Mouse (Mus musculus): ENCODE measurements around the gene Nav3. TPM values are rescaled to one million over a fixed set of nuclear protein-coding genes. Genes with fewer than 3 reads are reported as not detected.

Nav3 gene
- total and polyA plus RNA-seq, 2 experiments from 2014 or later, result 1.4 to 7.7 TPM

DNA sequence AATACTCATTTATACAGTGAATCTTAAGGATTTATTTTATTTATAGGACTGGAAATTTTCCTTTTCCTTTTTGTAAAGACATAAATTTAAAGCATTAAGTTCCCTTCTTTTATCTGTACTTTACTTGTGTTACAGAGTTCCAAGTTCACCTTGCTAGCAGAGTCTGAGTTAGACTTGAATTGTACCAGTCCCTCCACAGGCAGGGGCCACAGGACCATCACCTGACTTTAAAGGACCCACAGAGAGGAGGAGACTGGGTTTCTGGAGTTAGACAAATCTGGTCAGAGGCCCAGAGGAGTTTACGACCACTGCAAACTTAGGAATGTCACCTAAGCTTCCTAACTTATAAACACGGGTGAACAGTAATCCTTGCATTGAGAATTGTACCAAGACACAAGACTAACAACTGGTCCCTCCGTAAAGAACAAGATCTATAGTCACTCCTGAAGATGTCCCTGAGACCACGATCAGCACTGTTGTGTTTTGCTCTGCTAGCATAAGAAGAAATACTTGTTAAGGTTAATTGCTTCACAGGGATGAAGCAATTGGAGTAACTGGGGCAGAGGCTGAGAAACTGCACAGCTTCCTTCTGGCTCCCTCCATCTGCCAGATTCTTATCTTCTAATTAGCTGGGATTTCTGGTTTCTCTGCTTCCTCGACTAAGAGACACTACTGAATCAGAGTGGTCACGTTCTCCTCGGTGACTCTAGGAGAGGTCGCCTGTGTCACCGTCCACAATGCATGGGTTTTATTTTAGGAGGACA is 550.2 kb downstream of the Nav3 start:
- TF ChIP-seq CTCF (IDR thresholded peaks at IDR 0.05; ENCODE audit: low read depth) (no peak), EP300 (IDR thresholded peaks at IDR 0.05; ENCODE audit: low read depth) (no peak)
- no peak for ATAC-seq (ENCODE audit: insufficient read depth, low read depth)
- no peak for DNase-seq (ENCODE audit: low spot score)
- no peak overlapping the region for H3K4me2 ChIP-seq (ENCODE audit: low read depth, low read length)
- H3K36me3 ChIP-seq (replicated peaks; ENCODE audit: control insufficient read depth, insufficient read depth, low read length), result no peaks in the 10 kb centered on the region
- H3K9me3 ChIP-seq (replicated peaks; ENCODE audit: control insufficient read depth, low read length), result 0 out of 2 replicates have a peak, but pooled peaks cover 4% of the 10 kb centered on the region
- no peaks in the 10 kb centered on the region for H3K27me3 ChIP-seq (ENCODE audit: control insufficient read depth, insufficient read depth, low read length)
- H3K9ac ChIP-seq (replicated peaks; ENCODE audit: low read depth, low read length), result no peak overlapping the region
- WGBS, result 34% methylated on average over 9 of the region's 9 CpGs
- H3K4me3 ChIP-seq (ENCODE audit: low read depth, low read length), result no peak overlapping the region
- no peak overlapping the region for H3K27ac ChIP-seq (ENCODE audit: low read depth)
- H3K4me1 ChIP-seq (ENCODE audit: control insufficient read depth, insufficient read depth), result no peaks in the 10 kb centered on the region; the same call in 1 of the 2 replicates

DNA sequence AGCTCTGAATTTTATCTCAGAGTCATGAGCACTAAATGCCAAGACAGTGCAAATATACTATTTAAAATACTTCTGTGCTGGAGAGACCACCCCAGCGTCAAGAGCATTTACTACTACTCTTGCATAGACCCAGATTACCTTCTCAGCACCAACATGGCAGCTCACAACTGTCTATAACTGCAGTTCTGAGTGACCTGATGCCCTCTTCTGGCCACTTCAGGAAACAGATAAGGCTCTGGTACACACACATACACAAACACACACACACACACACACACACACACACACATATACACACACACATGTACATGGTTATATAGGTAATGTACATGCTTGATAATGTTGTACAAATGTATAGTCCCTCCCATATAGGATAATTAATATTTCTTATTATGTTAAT is 551.2 kb downstream of the Nav3 start:
- WGBS, result 71% methylated on average over 1 of the region's 1 CpGs
- Histone ChIP-seq H3K4me2 (ENCODE audit: low read depth, low read length) (no peak overlapping the region), H3K9ac (replicated peaks; ENCODE audit: low read depth, low read length) (no peak overlapping the region), H3K27ac (ENCODE audit: low read depth) (no peak overlapping the region), H3K9me3 (replicated peaks; ENCODE audit: control insufficient read depth, low read length) (no peaks in the 10 kb centered on the region), H3K4me3 (ENCODE audit: low read depth, low read length) (no peak overlapping the region), H3K36me3 (replicated peaks; ENCODE audit: control insufficient read depth, insufficient read depth, low read length) (no peaks in the 10 kb centered on the region), H3K4me1 (ENCODE audit: control insufficient read depth, insufficient read depth) (no peaks in the 10 kb centered on the region; the same call in 1 of the 2 replicates), H3K27me3 (ENCODE audit: control insufficient read depth, insufficient read depth, low read length) (no peaks in the 10 kb centered on the region)
- ATAC-seq (ENCODE audit: insufficient read depth, low read depth), result no peak
- TF ChIP-seq EP300 (IDR thresholded peaks at IDR 0.05; ENCODE audit: low read depth) (no peak), CTCF (IDR thresholded peaks at IDR 0.05; ENCODE audit: low read depth) (no peak)
- DNase-seq (ENCODE audit: low spot score), result no peak

DNA sequence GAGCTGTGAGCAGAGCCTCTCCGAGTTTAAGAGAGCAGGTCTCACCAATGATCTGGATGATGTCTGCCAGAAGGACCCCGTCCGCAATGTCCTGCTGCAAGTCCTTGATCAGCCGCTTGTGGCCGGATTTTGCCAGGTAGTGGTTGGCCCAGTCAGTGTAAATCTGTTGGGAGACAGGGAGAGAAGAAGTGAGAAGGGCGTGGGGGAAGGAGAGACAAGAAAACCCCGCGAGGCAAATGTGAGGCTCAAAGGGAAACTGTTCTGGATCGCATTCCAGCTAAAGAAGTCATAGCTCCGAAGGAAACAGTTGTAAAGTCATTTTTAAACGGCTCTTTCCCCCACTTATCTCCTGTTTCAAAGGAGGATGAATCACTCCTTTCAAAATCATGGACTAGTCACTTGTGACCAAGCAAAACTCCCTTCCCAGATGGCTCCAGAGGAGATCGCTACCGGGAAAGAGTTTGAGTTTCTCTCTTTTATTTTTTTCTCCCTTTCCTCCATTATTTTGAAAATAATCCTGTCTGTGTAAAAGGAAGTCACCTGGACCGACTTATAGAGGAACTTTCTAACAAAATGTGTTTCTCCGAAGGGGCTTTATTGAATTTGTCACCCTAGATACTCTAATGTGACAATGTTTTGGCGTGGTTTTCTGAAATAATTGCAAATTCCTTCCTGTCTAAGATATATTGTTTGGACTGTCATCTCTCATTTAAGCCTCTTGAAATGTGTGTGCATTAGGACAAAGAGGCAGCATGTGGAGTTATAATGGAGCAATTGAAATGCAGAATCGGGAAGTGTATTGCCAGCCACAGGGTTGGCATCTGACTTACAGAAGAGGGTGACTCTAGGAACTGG is 552.1 kb downstream of the Nav3 start:
- 0 out of 2 replicates have a peak overlapping the region, but pooled peaks have one; percentile 2 for H3K27ac ChIP-seq (ENCODE audit: low read depth)
- TF ChIP-seq CTCF (IDR thresholded peaks at IDR 0.05; ENCODE audit: low read depth) (no peak), EP300 (IDR thresholded peaks at IDR 0.05; ENCODE audit: low read depth) (no peak)
- no peaks in the 10 kb centered on the region for H3K27me3 ChIP-seq (ENCODE audit: control insufficient read depth, insufficient read depth, low read length)
- no peak overlapping the region for H3K9ac ChIP-seq (replicated peaks; ENCODE audit: low read depth, low read length)
- DNase-seq (ENCODE audit: low spot score) (no peak), ATAC-seq (ENCODE audit: insufficient read depth, low read depth) (no peak)
- WGBS, result 58% methylated on average over 17 of the region's 17 CpGs
- peak overlapping the region; percentile 21; the same call in 1 of the 2 replicates for H3K4me3 ChIP-seq (ENCODE audit: low read depth, low read length)
- H3K9me3 ChIP-seq (replicated peaks; ENCODE audit: control insufficient read depth, low read length), result no peaks in the 10 kb centered on the region
- H3K36me3 ChIP-seq (replicated peaks; ENCODE audit: control insufficient read depth, insufficient read depth, low read length), result no peaks in the 10 kb centered on the region
- H3K4me1 ChIP-seq (ENCODE audit: control insufficient read depth, insufficient read depth), result no peaks in the 10 kb centered on the region; the same call in 1 of the 2 replicates
- H3K4me2 ChIP-seq (ENCODE audit: low read depth, low read length), result peak overlapping the region; percentile 50

DNA sequence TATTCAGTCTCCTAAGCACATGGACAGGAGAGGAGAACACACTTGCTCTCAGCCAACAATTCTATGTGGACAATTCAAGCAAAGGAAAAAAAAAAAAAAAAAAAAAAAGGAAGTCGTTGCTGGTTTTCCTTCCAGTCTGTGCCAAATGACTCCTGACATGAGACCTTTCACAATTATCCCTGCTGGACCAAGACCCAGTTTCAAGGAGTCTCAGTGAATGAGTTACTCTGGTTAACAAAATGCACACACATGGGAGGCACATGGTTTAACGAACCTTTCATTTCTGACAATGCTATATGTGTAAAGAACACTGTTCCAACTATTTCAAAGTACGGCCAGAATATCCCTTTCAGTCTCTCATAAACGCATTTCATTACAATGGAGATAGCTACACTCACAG is 552.8 kb downstream of the Nav3 start:
- H3K4me2 ChIP-seq (ENCODE audit: low read depth, low read length), result no peak overlapping the region
- DNase-seq (ENCODE audit: low spot score) (no peak), ATAC-seq (ENCODE audit: insufficient read depth, low read depth) (no peak)
- no peak overlapping the region for H3K9ac ChIP-seq (replicated peaks; ENCODE audit: low read depth, low read length)
- no peaks in the 10 kb centered on the region for H3K36me3 ChIP-seq (replicated peaks; ENCODE audit: control insufficient read depth, insufficient read depth, low read length)
- H3K4me3 ChIP-seq (ENCODE audit: low read depth, low read length), result no peak overlapping the region; the same call in 1 of the 2 replicates
- TF ChIP-seq CTCF (IDR thresholded peaks at IDR 0.05; ENCODE audit: low read depth) (no peak), EP300 (IDR thresholded peaks at IDR 0.05; ENCODE audit: low read depth) (no peak)
- WGBS, result 69% methylated on average over 4 of the region's 4 CpGs
- H3K27me3 ChIP-seq (ENCODE audit: control insufficient read depth, insufficient read depth, low read length), result no peaks in the 10 kb centered on the region
- H3K27ac ChIP-seq (ENCODE audit: low read depth), result no peak overlapping the region
- no peaks in the 10 kb centered on the region; the same call in 1 of the 2 replicates for H3K4me1 ChIP-seq (ENCODE audit: control insufficient read depth, insufficient read depth)
- H3K9me3 ChIP-seq (replicated peaks; ENCODE audit: control insufficient read depth, low read length), result no peaks in the 10 kb centered on the region

DNA sequence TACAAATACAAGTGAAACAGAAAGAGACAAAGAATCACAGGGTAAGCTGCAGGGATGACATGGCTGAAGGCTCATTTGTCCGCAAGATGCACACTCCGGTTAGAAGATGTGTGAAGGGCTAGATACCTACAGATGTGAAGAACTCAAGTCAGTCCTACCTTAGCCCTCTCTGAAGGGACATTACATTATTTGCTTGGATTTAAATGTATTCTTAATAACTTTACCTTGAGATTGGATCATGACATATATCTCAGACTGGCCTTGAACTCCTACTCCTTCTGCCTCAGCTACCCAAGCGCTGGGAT is 566.9 kb downstream of the Nav3 start:
- Histone ChIP-seq H3K9ac (replicated peaks; ENCODE audit: low read depth, low read length) (no peak overlapping the region), H3K27me3 (ENCODE audit: control insufficient read depth, insufficient read depth, low read length) (no peaks in the 10 kb centered on the region), H3K27ac (ENCODE audit: low read depth) (no peak overlapping the region), H3K36me3 (replicated peaks; ENCODE audit: control insufficient read depth, insufficient read depth, low read length) (no peaks in the 10 kb centered on the region), H3K4me3 (ENCODE audit: low read depth, low read length) (no peak overlapping the region), H3K4me1 (ENCODE audit: control insufficient read depth, insufficient read depth) (no peaks in the 10 kb centered on the region), H3K4me2 (ENCODE audit: low read depth, low read length) (no peak overlapping the region), H3K9me3 (replicated peaks; ENCODE audit: control insufficient read depth, low read length) (no peaks in the 10 kb centered on the region)
- ATAC-seq (ENCODE audit: insufficient read depth, low read depth) (no peak), DNase-seq (ENCODE audit: low spot score) (no peak)
- TF ChIP-seq CTCF (IDR thresholded peaks at IDR 0.05; ENCODE audit: low read depth), result no peak
- WGBS, result 91% methylated on average over 3 of the region's 3 CpGs
